Mouse (Mus musculus) forebrain, postnatal 0 days (tissue): ENCODE measurements at regions not wholly inside any gene's neighbourhood (a gene's known extent, or its start where the extent isn't known, plus 50 kb on each side); places are given as distances from the start of the nearest gene placed in this dataset.

Experiments used
- ATAC-seq: fragments of 200-750 bp; cut with Nextera tagmentation; 2 replicates; pipeline ENCODE4 v1.8.0; 2017; ENCODE audit warnings: mild to moderate bottlenecking, moderate library complexity
- DNase-seq: peaks from one replicate; pipeline ENCODE4 v3.0.0-alpha.2; 2015
- H3K27ac ChIP-seq: fragments of 300-500 bp; sonication (generic); 2 replicates; pipeline ENCODE4 v1.5.1; 2014; ENCODE audit warnings: low read depth, mild to moderate bottlenecking, antibody characterized with exemption, low read length, moderate library complexity, mixed read lengths
- H3K27me3 ChIP-seq: fragments of 300-500 bp; sonication (generic); 2 replicates; pipeline ENCODE4 v1.6.1; 2014; ENCODE audit warnings: mild to moderate bottlenecking, low read length, mixed read lengths; ENCODE audit not compliant: insufficient read depth
- H3K36me3 ChIP-seq: fragments of 300-500 bp; sonication (generic); 2 replicates; pipeline ENCODE4 v1.6.1; 2014; ENCODE audit warnings: mild to moderate bottlenecking, moderate library complexity; ENCODE audit not compliant: insufficient read depth
- H3K4me1 ChIP-seq: fragments of 300-500 bp; sonication (generic); 2 replicates; pipeline ENCODE4 v1.6.1; 2014; ENCODE audit warnings: antibody characterized with exemption; ENCODE audit not compliant: insufficient read depth
- H3K4me2 ChIP-seq: fragments of 300-500 bp; sonication (generic); 2 replicates; pipeline ENCODE4 v1.6.1; 2014; ENCODE audit warnings: low read depth, mild to moderate bottlenecking, moderate library complexity
- H3K4me3 ChIP-seq: fragments of 300-500 bp; sonication (generic); 2 replicates; pipeline ENCODE4 v1.5.1; 2014; ENCODE audit warnings: low read depth, low read length, mixed read lengths
- H3K9ac ChIP-seq: fragments of 300-500 bp; sonication (generic); 2 replicates; pipeline ENCODE4 v1.6.1; 2014; ENCODE audit warnings: mild to moderate bottlenecking
- H3K9me3 ChIP-seq: fragments of 300-500 bp; sonication (generic); 2 replicates; pipeline ENCODE4 v1.6.1; 2016; ENCODE audit warnings: low read length
- CTCF ChIP-seq: sonication (generic); IDR thresholded peaks from 2 replicates; pipeline ENCODE4 v1.5.1; 2016; ENCODE audit warnings: antibody characterized with exemption, control low read depth, low read depth
- WGBS: fragments of 180-500 bp; shearing (Covaris S2); extraction: QIAGEN DNeasy Blood & Tissue Kit; methylation state at CpG from one replicate; pipeline ENCODE4 v1.1.7; 2014; 5-methylcytosine and 5-hydroxymethylcytosine counted together

GRCm38 (mm10) chr11:17377859-17378258 lies 120.5 kb downstream of the C1d start:
- H3K4me3 ChIP-seq: no peak overlapping the region
- no peak for TF ChIP-seq CTCF
- H3K27ac ChIP-seq: no peak overlapping the region
- H3K4me1 ChIP-seq: no peaks in the 10 kb centered on the region
- no peaks in the 10 kb centered on the region for H3K9me3 ChIP-seq
- H3K9ac ChIP-seq: no peak overlapping the region
- ATAC-seq (no peak), DNase-seq (no peak)
- WGBS: 83% methylated on average over 3 of the region's 3 CpGs
- H3K4me2 ChIP-seq: no peak overlapping the region
- H3K36me3 ChIP-seq: no peaks in the 10 kb centered on the region
- H3K27me3 ChIP-seq: no peaks in the 10 kb centered on the region

DNA sequence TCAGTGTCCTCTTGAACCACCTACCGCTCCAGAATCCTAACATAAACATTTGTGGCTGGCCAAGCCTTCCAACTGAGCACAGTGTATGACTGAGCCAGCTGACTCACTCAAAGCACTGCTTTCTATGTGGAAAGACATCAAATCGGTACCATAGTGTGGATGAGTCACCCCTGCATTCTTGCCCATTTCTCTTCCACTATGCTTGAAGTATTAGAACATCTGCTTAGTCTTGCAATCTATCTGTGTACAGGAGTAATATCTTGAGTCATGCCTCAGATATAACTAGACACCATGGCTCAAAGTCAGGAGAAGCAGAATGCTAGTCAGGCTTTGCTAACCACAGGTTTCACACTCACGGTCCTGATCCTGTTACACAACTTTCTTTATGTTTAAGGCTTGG lies 129.4 kb downstream of the C1d start:
- H3K36me3 ChIP-seq: no peaks in the 10 kb centered on the region
- TF ChIP-seq CTCF: no peak
- 89% methylated on average over 3 of the region's 3 CpGs for WGBS
- H3K9ac ChIP-seq: no peak overlapping the region
- no peak overlapping the region for H3K4me3 ChIP-seq
- H3K27ac ChIP-seq: no peak overlapping the region
- H3K27me3 ChIP-seq: no peaks in the 10 kb centered on the region
- no peak for ATAC-seq
- H3K9me3 ChIP-seq: no peaks in the 10 kb centered on the region
- H3K4me2 ChIP-seq: no peak overlapping the region
- H3K4me1 ChIP-seq: no peaks in the 10 kb centered on the region
- no peak for DNase-seq

DNA sequence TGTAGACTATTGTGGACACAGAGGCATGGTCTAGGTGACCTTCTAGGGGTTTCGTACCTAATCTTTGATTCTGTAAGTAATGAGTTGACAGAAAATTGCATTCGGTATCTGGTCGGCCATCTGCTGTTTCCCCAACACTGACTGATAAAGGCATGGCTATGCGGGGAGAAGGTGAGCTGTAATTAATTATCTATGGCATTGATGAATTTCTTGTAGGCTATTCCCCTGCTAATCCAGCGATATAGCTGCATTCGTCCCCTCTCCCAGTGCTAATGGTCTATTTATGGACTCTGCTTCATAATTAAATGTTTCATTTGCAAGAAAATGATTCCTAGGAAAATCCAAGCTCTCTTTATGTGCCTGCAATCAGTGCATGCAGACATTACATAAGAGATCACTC lies 136.5 kb downstream of the C1d start:
- no peak overlapping the region for H3K4me2 ChIP-seq
- no peak overlapping the region for H3K9ac ChIP-seq
- H3K36me3 ChIP-seq: no peaks in the 10 kb centered on the region
- ATAC-seq (no peak), DNase-seq (no peak)
- no peaks in the 10 kb centered on the region for H3K9me3 ChIP-seq
- no peak overlapping the region for H3K4me3 ChIP-seq
- H3K27me3 ChIP-seq: no peaks in the 10 kb centered on the region
- no peak for TF ChIP-seq CTCF
- no peak overlapping the region for H3K27ac ChIP-seq
- 72% methylated on average over 6 of the region's 6 CpGs for WGBS
- no peaks in the 10 kb centered on the region for H3K4me1 ChIP-seq

- 5% methylated on average over 1 of the region's 1 CpGs for WGBS
- Histone ChIP-seq H3K4me1 (no peaks in the 10 kb centered on the region), H3K27me3 (no peaks in the 10 kb centered on the region), H3K36me3 (no peaks in the 10 kb centered on the region), H3K4me2 (no peak overlapping the region), H3K27ac (no peak overlapping the region), H3K4me3 (no peak overlapping the region), H3K9me3 (no peaks in the 10 kb centered on the region), H3K9ac (no peak overlapping the region)
- DNase-seq (no peak), ATAC-seq (no peak)
- TF ChIP-seq CTCF: no peak
Observed at GRCm38 (mm10) chr11:17414531-17414930, 157.2 kb downstream of the C1d start.

DNA sequence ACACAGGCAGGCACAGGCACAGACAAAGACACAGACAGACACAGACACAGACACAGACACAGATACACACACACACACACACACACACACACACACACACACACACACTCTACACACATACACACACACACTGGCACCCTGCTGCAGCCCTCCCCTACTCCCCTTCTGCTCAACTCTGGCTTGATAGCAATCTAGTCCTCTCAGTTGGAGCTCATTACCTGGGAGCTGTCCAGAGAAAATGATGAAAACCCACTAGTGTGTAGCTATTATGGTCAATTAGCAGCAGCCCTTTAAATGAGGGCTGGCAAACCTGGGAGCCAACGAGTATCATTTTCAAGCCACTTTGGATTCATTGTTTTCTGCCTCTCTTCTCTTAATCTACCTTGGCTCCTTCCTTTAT lies 157.8 kb downstream of the C1d start:
- no peak for DNase-seq
- ATAC-seq: no peak

GRCm38 (mm10) chr11:17417656-17418289 lies 160.4 kb downstream of the C1d start:
- Histone ChIP-seq H3K4me2 (no peak overlapping the region), H3K4me3 (no peak overlapping the region), H3K9ac (no peak overlapping the region), H3K27me3 (no peaks in the 10 kb centered on the region), H3K4me1 (no peaks in the 10 kb centered on the region), H3K9me3 (no peaks in the 10 kb centered on the region), H3K27ac (no peak overlapping the region), H3K36me3 (no peaks in the 10 kb centered on the region)
- DNase-seq: no peak
- ATAC-seq: peak; percentile 55
- WGBS: 48% methylated on average over 4 of the region's 4 CpGs
- no peak for TF ChIP-seq CTCF

More for the DNA sequence above, 157.8 kb downstream of the C1d start:
- Histone ChIP-seq H3K4me1 (no peaks in the 10 kb centered on the region), H3K9me3 (no peaks in the 10 kb centered on the region), H3K9ac (no peak overlapping the region), H3K4me3 (no peak overlapping the region), H3K36me3 (no peaks in the 10 kb centered on the region), H3K4me2 (no peak overlapping the region), H3K27me3 (no peaks in the 10 kb centered on the region), H3K27ac (no peak overlapping the region)
- WGBS: 29% methylated on average over 1 of the region's 1 CpGs
- TF ChIP-seq CTCF: no peak

- H3K4me3 ChIP-seq: no peak overlapping the region
- H3K9me3 ChIP-seq: no peaks in the 10 kb centered on the region
- H3K27ac ChIP-seq: no peak overlapping the region
- no peak for TF ChIP-seq CTCF
- 34% methylated on average over 4 of the region's 4 CpGs for WGBS
- DNase-seq (no peak), ATAC-seq (no peak)
- H3K36me3 ChIP-seq: no peaks in the 10 kb centered on the region
- H3K4me2 ChIP-seq: no peak overlapping the region
- H3K9ac ChIP-seq: no peak overlapping the region
- H3K27me3 ChIP-seq: no peaks in the 10 kb centered on the region
- no peaks in the 10 kb centered on the region for H3K4me1 ChIP-seq
Observed at GRCm38 (mm10) chr11:17442133-17442532, 184.8 kb downstream of the C1d start.
